Mouse (Mus musculus): Measurements from ENCODE around the gene Arsg.

Arsg gene

GRCm38 (mm10) chr11:109473171-109474085 lies at the start of gene Arsg, which contains the start of gene Slc16a6:
Gene Arsg (plus strand): TSS chr11:109473374.
Gene Slc16a6 (minus strand): TSS chr11:109473598.
- DNase-seq (ENCODE audit: low spot score), result peak; percentile 20

GRCm38 (mm10) chr11:109425392-109426271 lies 47.5 kb upstream of the Arsg start, which contains the start of gene Amz2:
Gene Amz2 (plus strand): TSS chr11:109425946.
- DNase-seq (ENCODE audit: low spot score), result peak; percentile 96

DNA sequence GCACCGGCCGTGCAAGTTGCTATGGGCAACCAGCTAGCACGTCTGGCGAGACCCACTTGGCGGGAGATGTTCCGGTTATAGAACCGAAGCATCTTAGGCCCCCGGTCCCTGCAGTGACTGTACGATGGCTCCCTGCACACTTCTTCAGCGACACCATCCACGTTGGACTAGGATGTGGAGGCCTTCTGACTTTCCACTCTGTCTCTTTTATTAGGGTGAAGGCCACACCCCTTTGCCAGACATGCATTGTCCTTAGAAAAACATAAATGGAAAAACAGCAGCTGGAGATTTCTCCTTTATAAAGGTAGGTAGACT lies 46.9 kb upstream of the Arsg start:
- DNase-seq (ENCODE audit: low spot score), result no peak

- no peak for DNase-seq (ENCODE audit: low spot score)
Observed at GRCm38 (mm10) chr11:109427353-109427752, 45.8 kb upstream of the Arsg start.

GRCm38 (mm10) chr11:109434233-109434798 lies 38.9 kb upstream of the Arsg start:
- DNase-seq (ENCODE audit: low spot score), result no peak

- DNase-seq (ENCODE audit: low spot score), result no peak
Observed at GRCm38 (mm10) chr11:109436889-109437288, 36.3 kb upstream of the Arsg start.

GRCm38 (mm10) chr11:109439209-109439608 lies 34.0 kb upstream of the Arsg start:
- DNase-seq (ENCODE audit: low spot score), result no peak

GRCm38 (mm10) chr11:109439829-109440340 lies 33.3 kb upstream of the Arsg start:
- peak; percentile 20 for DNase-seq (ENCODE audit: low spot score)

DNA sequence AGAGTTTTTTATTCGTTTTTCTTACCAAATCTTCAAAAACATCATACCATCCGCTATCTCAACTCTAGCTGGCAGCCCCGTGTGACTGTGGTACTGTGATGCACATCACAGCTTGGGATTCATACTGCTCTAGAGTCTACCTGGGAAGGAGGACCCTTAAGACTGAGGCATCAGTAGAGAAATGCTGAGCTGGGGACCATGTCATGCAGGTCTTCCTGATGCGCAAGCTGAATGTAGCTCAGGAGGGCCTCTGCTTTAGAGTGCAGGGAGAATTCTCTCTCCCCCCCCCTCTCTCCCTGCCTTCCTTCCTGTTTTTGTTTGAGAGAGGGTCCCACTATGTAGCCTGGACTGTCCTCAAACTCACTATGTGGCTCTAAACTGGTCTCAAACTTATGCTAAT lies 32.5 kb upstream of the Arsg start:
- no peak for DNase-seq (ENCODE audit: low spot score)

GRCm38 (mm10) chr11:109441119-109441518 lies 32.1 kb upstream of the Arsg start:
- DNase-seq (ENCODE audit: low spot score), result no peak

DNA sequence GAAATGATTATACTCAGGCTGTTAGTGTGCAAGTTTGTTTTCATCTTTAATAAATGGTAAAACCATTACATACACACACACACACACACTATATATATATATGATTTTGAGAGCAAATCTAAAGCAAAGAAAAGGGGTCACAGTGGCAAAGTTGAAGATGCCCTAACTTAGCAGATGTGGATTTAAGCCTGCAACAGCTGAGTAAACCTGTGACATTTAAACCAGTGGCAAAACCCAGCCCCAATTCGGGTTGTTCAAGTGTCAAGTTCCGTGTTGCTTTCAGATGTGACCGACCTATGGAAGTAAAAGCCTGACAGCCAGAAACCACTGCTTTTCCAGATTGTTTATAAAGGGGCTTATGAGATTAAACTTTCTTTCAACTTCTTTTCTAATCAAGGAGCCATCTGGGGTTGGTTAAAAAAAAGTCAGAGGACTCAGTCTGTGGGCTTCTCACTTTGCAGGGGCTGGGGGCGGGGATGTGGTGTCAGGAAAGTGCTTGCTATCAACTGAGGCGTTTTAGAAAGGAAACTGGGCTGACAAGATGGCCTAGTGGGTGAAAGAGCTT lies 30.9 kb upstream of the Arsg start:
- DNase-seq (ENCODE audit: low spot score), result no peak

DNA sequence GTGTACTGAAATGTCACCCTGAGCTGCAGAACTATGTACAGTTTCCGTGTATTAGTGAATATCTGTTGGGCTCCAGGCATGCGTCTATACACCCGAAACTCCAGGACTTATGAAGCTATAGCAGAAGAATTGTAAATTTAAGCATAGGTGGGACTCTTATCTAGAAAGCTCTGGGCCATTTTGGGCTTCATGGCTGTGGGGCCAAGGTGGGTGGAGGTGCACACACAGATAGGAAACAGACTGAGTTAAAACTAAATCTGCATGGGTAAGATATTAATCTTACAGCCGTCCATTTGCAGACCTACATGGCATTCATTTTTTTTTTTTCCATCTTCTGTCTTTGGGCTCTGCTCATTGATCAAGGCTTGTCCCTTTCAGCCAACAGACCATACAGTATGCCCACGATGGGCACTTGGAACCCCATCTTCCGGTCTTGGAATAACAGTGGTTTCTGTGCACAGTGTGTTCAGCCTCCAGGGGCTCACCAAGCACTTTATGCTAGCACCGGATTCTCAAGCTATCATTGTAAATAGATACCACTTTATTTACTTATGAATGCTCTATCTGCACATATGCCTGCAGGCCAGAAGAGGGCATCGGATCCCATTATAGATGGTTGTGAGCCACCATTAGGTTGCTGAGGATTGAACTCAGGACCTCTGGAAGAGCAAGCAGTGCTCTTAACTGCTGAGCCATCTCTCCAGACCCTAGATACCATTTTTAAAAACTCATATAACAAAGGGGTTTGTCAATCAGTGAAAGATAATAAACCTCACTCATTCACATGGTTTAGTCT lies 29.5 kb upstream of the Arsg start:
- DNase-seq (ENCODE audit: low spot score), result no peak

GRCm38 (mm10) chr11:109444600-109444999 lies 28.6 kb upstream of the Arsg start:
- DNase-seq (ENCODE audit: low spot score), result no peak

GRCm38 (mm10) chr11:109445438-109446035 lies 27.6 kb upstream of the Arsg start:
- no peak for DNase-seq (ENCODE audit: low spot score)

- DNase-seq (ENCODE audit: low spot score), result no peak
Observed at GRCm38 (mm10) chr11:109451169-109451568, 22.0 kb upstream of the Arsg start.

- no peak for DNase-seq (ENCODE audit: low spot score)
Observed at GRCm38 (mm10) chr11:109456261-109456660, 16.9 kb upstream of the Arsg start.

DNA sequence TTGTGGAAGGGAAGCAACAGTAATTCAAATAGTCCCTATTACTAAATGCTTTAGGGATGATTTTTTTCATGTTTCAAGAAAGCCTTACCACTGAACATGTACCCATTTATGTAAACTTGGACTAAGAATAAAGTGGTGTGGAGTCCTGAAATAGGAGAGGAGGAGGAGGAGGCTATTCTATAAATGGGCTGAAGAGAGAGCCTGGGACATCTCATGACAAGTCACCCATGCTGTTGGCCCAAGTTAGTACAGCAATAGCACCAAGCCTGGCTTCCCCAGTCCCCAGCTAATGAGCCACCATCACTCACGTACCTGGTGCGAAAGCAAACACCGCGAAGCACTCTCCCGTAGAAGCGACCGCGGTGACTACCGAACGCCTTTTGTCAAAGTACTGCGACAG lies 15.0 kb upstream of the Arsg start:
- no peak for DNase-seq (ENCODE audit: low spot score)

- no peak for DNase-seq (ENCODE audit: low spot score)
Observed at GRCm38 (mm10) chr11:109460586-109460985, 12.6 kb upstream of the Arsg start.

DNA sequence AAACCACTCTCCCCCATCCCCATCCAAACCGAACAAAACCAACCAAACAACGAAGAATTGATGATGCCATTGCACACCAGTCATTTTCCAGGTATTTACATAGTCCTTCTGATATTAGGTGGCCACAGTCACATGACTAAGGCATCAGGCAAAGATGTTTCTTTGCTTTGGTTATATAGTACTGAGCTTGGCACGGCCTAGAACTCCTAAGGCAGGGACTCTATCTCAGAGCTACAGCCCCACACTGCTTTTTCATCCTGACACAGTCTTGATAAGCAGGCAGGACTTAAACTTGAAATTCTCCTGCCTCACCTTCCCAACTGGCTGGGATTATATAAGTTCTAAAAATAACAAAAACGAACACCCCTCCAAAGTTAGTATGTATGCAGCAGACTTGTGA lies 8.1 kb upstream of the Arsg start:
- DNase-seq (ENCODE audit: low spot score), result no peak

DNA sequence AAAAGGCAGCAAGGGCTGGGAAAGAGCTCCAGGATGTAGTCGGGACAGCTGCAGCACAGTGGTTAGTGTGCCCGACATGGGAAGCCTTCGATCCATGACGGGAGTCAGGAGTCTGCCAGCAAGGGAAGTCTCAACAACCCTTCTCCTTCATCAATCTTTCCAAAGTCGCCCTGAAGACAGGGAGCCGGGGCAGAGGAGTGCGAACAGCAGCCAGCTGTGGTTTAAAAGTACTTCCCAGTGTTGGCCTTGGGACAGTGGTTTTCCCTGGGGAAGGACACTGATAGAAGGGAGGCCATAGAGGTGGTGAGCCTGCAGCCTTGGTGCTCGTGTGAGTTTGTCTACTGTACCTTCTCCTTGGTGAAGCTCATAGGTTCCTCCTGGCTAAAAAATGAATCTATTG lies 6.2 kb upstream of the Arsg start:
- no peak for DNase-seq (ENCODE audit: low spot score)

- DNase-seq (ENCODE audit: low spot score), result no peak
Observed at GRCm38 (mm10) chr11:109468133-109468532, 5.0 kb upstream of the Arsg start.

Measured in urinary bladder, postnatal 10 days (tissue).